Mouse (Mus musculus): ENCODE measurements around the gene Abr. TPM values are rescaled to one million over a fixed set of nuclear protein-coding genes. Genes with fewer than 3 reads are reported as not detected.

Abr gene
- polyA plus RNA-seq, 1 experiment = 23.1 TPM

- H3K4me3 ChIP-seq (ENCODE audit: insufficient read depth, low read length) = no peak overlapping the region
- no peak for TF ChIP-seq POLR2A (IDR thresholded peaks at IDR 0.05; ENCODE audit: low read depth, low read length)
- no peak for TF ChIP-seq CTCF (IDR thresholded peaks at IDR 0.05; ENCODE audit: borderline replicate concordance, insufficient read depth, low read length)
- no peak overlapping the region for H3K27ac ChIP-seq (ENCODE audit: insufficient read depth, low read length)
- peaks cover 4% of the 10 kb centered on the region; the same call in 1 of the 2 replicates for H3K4me1 ChIP-seq (ENCODE audit: control insufficient read depth, insufficient read depth, low read length)
These were observed 112.1 kb downstream of the Abr start for GRCm38 (mm10) chr11:76509751-76510723.

GRCm38 (mm10) chr11:76508831-76509595, 113.1 kb downstream of the Abr start:
- TF ChIP-seq CTCF (IDR thresholded peaks at IDR 0.05; ENCODE audit: borderline replicate concordance, insufficient read depth, low read length) (no peak), POLR2A (IDR thresholded peaks at IDR 0.05; ENCODE audit: low read depth, low read length) (no peak)
- no peaks in the 10 kb centered on the region for H3K4me1 ChIP-seq (ENCODE audit: control insufficient read depth, insufficient read depth, low read length)
- no peak overlapping the region for H3K27ac ChIP-seq (ENCODE audit: insufficient read depth, low read length)
- no peak overlapping the region for H3K4me3 ChIP-seq (ENCODE audit: insufficient read depth, low read length)

GRCm38 (mm10) chr11:76508125-76508524, 114.0 kb downstream of the Abr start:
- Histone ChIP-seq H3K4me3 (ENCODE audit: insufficient read depth, low read length) (no peak overlapping the region), H3K27ac (ENCODE audit: insufficient read depth, low read length) (no peak overlapping the region), H3K4me1 (ENCODE audit: control insufficient read depth, insufficient read depth, low read length) (no peaks in the 10 kb centered on the region)
- TF ChIP-seq POLR2A (IDR thresholded peaks at IDR 0.05; ENCODE audit: low read depth, low read length) (no peak), CTCF (IDR thresholded peaks at IDR 0.05; ENCODE audit: borderline replicate concordance, insufficient read depth, low read length) (no peak)

- Histone ChIP-seq H3K4me3 (ENCODE audit: insufficient read depth, low read length) (no peak overlapping the region), H3K4me1 (ENCODE audit: control insufficient read depth, insufficient read depth, low read length) (no peaks in the 10 kb centered on the region), H3K27ac (ENCODE audit: insufficient read depth, low read length) (no peak overlapping the region)
- no peak for TF ChIP-seq CTCF (IDR thresholded peaks at IDR 0.05; ENCODE audit: borderline replicate concordance, insufficient read depth, low read length)
- no peak for TF ChIP-seq POLR2A (IDR thresholded peaks at IDR 0.05; ENCODE audit: low read depth, low read length)
These were observed 114.6 kb downstream of the Abr start for GRCm38 (mm10) chr11:76507302-76508124.

- H3K4me1 ChIP-seq (ENCODE audit: control insufficient read depth, insufficient read depth, low read length) = no peaks in the 10 kb centered on the region
- TF ChIP-seq POLR2A (IDR thresholded peaks at IDR 0.05; ENCODE audit: low read depth, low read length) = no peak
- no peak; the same call in 1 of the 2 replicates for TF ChIP-seq CTCF (IDR thresholded peaks at IDR 0.05; ENCODE audit: borderline replicate concordance, insufficient read depth, low read length)
- no peak overlapping the region for H3K4me3 ChIP-seq (ENCODE audit: insufficient read depth, low read length)
- H3K27ac ChIP-seq (ENCODE audit: insufficient read depth, low read length) = no peak overlapping the region
These were observed 115.4 kb downstream of the Abr start for GRCm38 (mm10) chr11:76506514-76507228.

GRCm38 (mm10) chr11:76505106-76505505, 117.0 kb downstream of the Abr start:
- Histone ChIP-seq H3K4me3 (ENCODE audit: insufficient read depth, low read length) (no peak overlapping the region), H3K4me1 (ENCODE audit: control insufficient read depth, insufficient read depth, low read length) (no peaks in the 10 kb centered on the region), H3K27ac (ENCODE audit: insufficient read depth, low read length) (no peak overlapping the region)
- TF ChIP-seq CTCF (IDR thresholded peaks at IDR 0.05; ENCODE audit: borderline replicate concordance, insufficient read depth, low read length) (no peak), POLR2A (IDR thresholded peaks at IDR 0.05; ENCODE audit: low read depth, low read length) (no peak)

GRCm38 (mm10) chr11:76504058-76504457, 118.1 kb downstream of the Abr start:
- no peak overlapping the region for H3K27ac ChIP-seq (ENCODE audit: insufficient read depth, low read length)
- TF ChIP-seq CTCF (IDR thresholded peaks at IDR 0.05; ENCODE audit: borderline replicate concordance, insufficient read depth, low read length) (no peak), POLR2A (IDR thresholded peaks at IDR 0.05; ENCODE audit: low read depth, low read length) (no peak)
- no peak overlapping the region for H3K4me3 ChIP-seq (ENCODE audit: insufficient read depth, low read length)
- peaks cover 3% of the 10 kb centered on the region for H3K4me1 ChIP-seq (ENCODE audit: control insufficient read depth, insufficient read depth, low read length)

GRCm38 (mm10) chr11:76499987-76500386, 122.1 kb downstream of the Abr start:
- Histone ChIP-seq H3K27ac (ENCODE audit: insufficient read depth, low read length) (no peak overlapping the region), H3K4me1 (ENCODE audit: control insufficient read depth, insufficient read depth, low read length) (peaks cover 11% of the 10 kb centered on the region), H3K4me3 (ENCODE audit: insufficient read depth, low read length) (no peak overlapping the region)
- no peak for TF ChIP-seq CTCF (IDR thresholded peaks at IDR 0.05; ENCODE audit: borderline replicate concordance, insufficient read depth, low read length)
- no peak for TF ChIP-seq POLR2A (IDR thresholded peaks at IDR 0.05; ENCODE audit: low read depth, low read length)
